Mouse (Mus musculus): ENCODE results near the gene Kif23. TPM values are rescaled to one million over a fixed set of nuclear protein-coding genes. Genes with fewer than 3 reads are reported as not detected.

The Kif23 gene
- polyA plus RNA-seq, 1 experiment from 2014 or later: 36.6 TPM

- H3K4me3 ChIP-seq (replicated peaks; ENCODE audit: low read length): no peak overlapping the region
- no peak for ATAC-seq
- H3K27me3 ChIP-seq (replicated peaks; ENCODE audit: control insufficient read depth, insufficient read depth, low read length): no peaks in the 10 kb centered on the region
- no peaks in the 10 kb centered on the region for H3K36me3 ChIP-seq (ENCODE audit: control insufficient read depth, insufficient read depth)
- no peak overlapping the region for H3K9ac ChIP-seq (replicated peaks; ENCODE audit: low read depth, low read length)
- H3K27ac ChIP-seq (ENCODE audit: low read length): no peak overlapping the region
- H3K9me3 ChIP-seq (ENCODE audit: control insufficient read depth, low read length): no peaks in the 10 kb centered on the region
- WGBS: 51% methylated on average over 9 of the region's 9 CpGs
- H3K4me1 ChIP-seq (replicated peaks; ENCODE audit: control insufficient read depth, insufficient read depth, low read length): no peaks in the 10 kb centered on the region
- H3K4me2 ChIP-seq (ENCODE audit: low read length): no peak overlapping the region
Measured at GRCm38 (mm10) chr9:61972031-61972430, 25.5 kb upstream of the Kif23 start.

DNA sequence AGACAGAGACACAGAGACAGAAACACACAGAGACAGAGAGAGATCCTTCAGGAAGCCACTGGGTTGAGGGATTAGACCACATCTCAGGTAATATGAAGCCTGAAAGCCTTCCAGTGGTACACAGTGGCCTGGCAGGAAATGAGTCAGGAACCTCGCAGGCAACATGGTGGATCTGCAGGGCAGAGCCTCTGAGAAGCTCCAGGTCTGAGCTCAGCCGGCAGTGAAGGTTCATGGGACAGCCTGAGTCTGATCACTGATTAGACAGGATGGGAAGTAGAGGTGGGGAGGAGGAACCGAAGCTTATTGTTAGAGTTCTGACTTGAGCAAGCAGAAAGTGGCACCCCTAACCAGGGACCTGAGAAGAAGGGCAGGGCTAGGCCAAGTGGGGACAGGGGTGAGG lies 24.5 kb upstream of the Kif23 start:
- WGBS: 78% methylated on average over 3 of the region's 3 CpGs
- Histone ChIP-seq H3K27ac (ENCODE audit: low read length) (no peak overlapping the region), H3K4me3 (replicated peaks; ENCODE audit: low read length) (no peak overlapping the region), H3K4me1 (replicated peaks; ENCODE audit: control insufficient read depth, insufficient read depth, low read length) (no peaks in the 10 kb centered on the region), H3K9me3 (ENCODE audit: control insufficient read depth, low read length) (no peaks in the 10 kb centered on the region), H3K36me3 (ENCODE audit: control insufficient read depth, insufficient read depth) (no peaks in the 10 kb centered on the region), H3K9ac (replicated peaks; ENCODE audit: low read depth, low read length) (no peak overlapping the region), H3K4me2 (ENCODE audit: low read length) (no peak overlapping the region), H3K27me3 (replicated peaks; ENCODE audit: control insufficient read depth, insufficient read depth, low read length) (no peaks in the 10 kb centered on the region)
- no peak for ATAC-seq

DNA sequence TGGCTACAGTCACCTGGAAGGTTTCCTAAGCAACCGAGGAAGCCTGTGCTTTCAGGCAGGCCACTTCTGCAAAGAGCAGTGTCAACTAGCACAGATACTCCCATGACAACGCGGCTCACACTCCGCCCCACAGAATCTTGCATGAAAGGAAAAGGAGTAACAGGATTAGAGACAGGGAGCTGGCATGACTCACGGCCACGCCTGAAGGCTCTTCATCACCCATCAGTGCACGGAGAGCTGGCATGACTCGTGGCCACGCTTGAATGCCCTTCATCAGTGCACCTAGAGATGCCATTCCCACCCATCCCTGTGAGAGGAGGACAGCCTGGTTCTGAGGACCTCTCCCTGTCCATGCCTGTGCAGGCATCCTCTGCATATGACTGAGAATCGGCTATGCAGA lies 20.8 kb upstream of the Kif23 start:
- H3K9ac ChIP-seq (replicated peaks; ENCODE audit: low read depth, low read length): no peak overlapping the region
- H3K27me3 ChIP-seq (replicated peaks; ENCODE audit: control insufficient read depth, insufficient read depth, low read length): no peaks in the 10 kb centered on the region
- H3K4me2 ChIP-seq (ENCODE audit: low read length): no peak overlapping the region
- no peak for ATAC-seq
- WGBS: 72% methylated on average over 10 of the region's 10 CpGs
- no peak overlapping the region for H3K4me3 ChIP-seq (replicated peaks; ENCODE audit: low read length)
- no peaks in the 10 kb centered on the region for H3K9me3 ChIP-seq (ENCODE audit: control insufficient read depth, low read length)
- H3K36me3 ChIP-seq (ENCODE audit: control insufficient read depth, insufficient read depth): no peaks in the 10 kb centered on the region
- no peaks in the 10 kb centered on the region for H3K4me1 ChIP-seq (replicated peaks; ENCODE audit: control insufficient read depth, insufficient read depth, low read length)
- no peak overlapping the region for H3K27ac ChIP-seq (ENCODE audit: low read length)

DNA sequence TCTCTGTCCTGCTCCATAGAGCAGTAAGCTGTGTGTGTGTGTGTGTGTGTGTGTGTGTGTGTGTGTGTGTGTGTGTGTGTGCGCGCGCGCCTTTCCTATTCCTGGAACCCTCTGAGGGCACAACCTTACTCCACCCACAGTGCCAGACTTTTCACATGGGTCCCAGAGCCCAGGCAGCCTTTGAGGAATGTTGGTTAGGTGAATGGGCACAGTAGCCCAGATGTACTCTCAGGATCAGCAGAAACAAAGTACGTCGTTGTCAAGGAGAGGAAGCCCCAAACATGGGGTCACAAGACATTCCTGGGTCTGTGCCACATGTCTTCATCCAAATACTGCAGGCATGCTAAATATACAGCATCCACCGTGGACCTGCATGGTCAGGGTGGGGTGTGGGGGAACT lies 19.4 kb upstream of the Kif23 start:
- Histone ChIP-seq H3K9ac (replicated peaks; ENCODE audit: low read depth, low read length) (no peak overlapping the region), H3K27me3 (replicated peaks; ENCODE audit: control insufficient read depth, insufficient read depth, low read length) (no peaks in the 10 kb centered on the region), H3K4me3 (replicated peaks; ENCODE audit: low read length) (no peak overlapping the region), H3K36me3 (ENCODE audit: control insufficient read depth, insufficient read depth) (no peaks in the 10 kb centered on the region), H3K27ac (ENCODE audit: low read length) (no peak overlapping the region), H3K9me3 (ENCODE audit: control insufficient read depth, low read length) (no peaks in the 10 kb centered on the region), H3K4me1 (replicated peaks; ENCODE audit: control insufficient read depth, insufficient read depth, low read length) (no peaks in the 10 kb centered on the region), H3K4me2 (ENCODE audit: low read length) (no peak overlapping the region)
- 85% methylated on average over 7 of the region's 7 CpGs for WGBS
- no peak for ATAC-seq

DNA sequence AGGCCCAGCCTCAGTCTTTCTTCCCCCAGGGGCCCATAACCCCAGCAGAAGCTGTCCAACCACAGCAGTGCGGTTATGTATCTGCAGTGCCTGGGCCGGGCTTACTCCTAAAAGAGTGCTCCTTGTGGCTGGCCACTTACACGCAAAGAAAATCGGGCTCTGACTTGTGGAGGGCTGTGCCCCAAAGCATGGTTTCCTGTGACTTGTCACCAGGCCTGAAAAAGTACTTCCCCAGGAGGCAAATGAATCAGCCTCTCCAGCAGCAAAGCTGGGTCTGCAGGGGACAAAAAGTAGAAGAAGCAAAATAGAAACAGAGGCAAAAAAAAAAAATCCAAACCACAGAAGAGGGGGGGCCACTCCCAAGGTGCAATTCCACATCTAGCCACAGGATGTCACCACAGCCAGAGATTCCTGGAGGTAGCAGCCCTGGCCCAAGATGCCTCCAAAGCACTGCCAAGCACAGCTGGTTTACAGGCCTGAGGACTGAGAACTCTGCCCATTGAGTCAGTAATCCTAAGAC lies 18.9 kb upstream of the Kif23 start:
- H3K27me3 ChIP-seq (replicated peaks; ENCODE audit: control insufficient read depth, insufficient read depth, low read length): no peaks in the 10 kb centered on the region
- H3K4me2 ChIP-seq (ENCODE audit: low read length): no peak overlapping the region
- WGBS: 44% methylated on average over 4 of the region's 4 CpGs
- H3K4me3 ChIP-seq (replicated peaks; ENCODE audit: low read length): no peak overlapping the region
- H3K9ac ChIP-seq (replicated peaks; ENCODE audit: low read depth, low read length): no peak overlapping the region
- H3K9me3 ChIP-seq (ENCODE audit: control insufficient read depth, low read length): no peaks in the 10 kb centered on the region
- H3K36me3 ChIP-seq (ENCODE audit: control insufficient read depth, insufficient read depth): no peaks in the 10 kb centered on the region
- H3K27ac ChIP-seq (ENCODE audit: low read length): no peak overlapping the region
- ATAC-seq: peak; percentile 49; the same call in 1 of the 2 replicates
- no peaks in the 10 kb centered on the region for H3K4me1 ChIP-seq (replicated peaks; ENCODE audit: control insufficient read depth, insufficient read depth, low read length)

DNA sequence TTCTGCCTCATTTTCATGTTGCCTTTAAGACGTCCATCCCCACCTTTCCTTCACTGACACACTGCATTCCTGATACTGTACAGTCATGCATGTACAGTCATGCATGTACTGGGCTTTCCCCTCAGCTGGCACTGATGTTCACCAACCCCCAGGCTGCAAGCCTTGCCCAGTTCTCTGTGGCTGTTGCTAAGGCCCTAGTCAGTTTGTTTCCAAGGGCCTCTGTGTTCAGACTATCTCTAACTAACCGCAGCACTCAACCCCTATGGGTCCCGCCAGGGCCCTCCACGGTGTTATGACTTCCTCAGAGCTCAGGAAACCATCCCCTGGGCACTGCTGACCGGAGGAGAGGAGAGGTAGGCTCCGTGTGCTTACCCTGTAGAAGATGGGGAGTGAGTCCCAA lies 16.8 kb upstream of the Kif23 start:
- no peak for ATAC-seq
- WGBS: 84% methylated on average over 6 of the region's 6 CpGs
- H3K36me3 ChIP-seq (ENCODE audit: control insufficient read depth, insufficient read depth): no peaks in the 10 kb centered on the region

GRCm38 (mm10) chr9:61961181-61961580 lies 14.6 kb upstream of the Kif23 start:
- no peaks in the 10 kb centered on the region for H3K9me3 ChIP-seq (ENCODE audit: control insufficient read depth, low read length)
- no peak overlapping the region for H3K27ac ChIP-seq (ENCODE audit: low read length)
- H3K4me3 ChIP-seq (replicated peaks; ENCODE audit: low read length): no peak overlapping the region
- H3K9ac ChIP-seq (replicated peaks; ENCODE audit: low read depth, low read length): no peak overlapping the region
- WGBS: 90% methylated on average over 4 of the region's 4 CpGs
- no peaks in the 10 kb centered on the region for H3K36me3 ChIP-seq (ENCODE audit: control insufficient read depth, insufficient read depth)
- no peak for ATAC-seq
- H3K4me2 ChIP-seq (ENCODE audit: low read length): no peak overlapping the region
- H3K27me3 ChIP-seq (replicated peaks; ENCODE audit: control insufficient read depth, insufficient read depth, low read length): no peaks in the 10 kb centered on the region
- no peaks in the 10 kb centered on the region for H3K4me1 ChIP-seq (replicated peaks; ENCODE audit: control insufficient read depth, insufficient read depth, low read length)

More for the DNA sequence above, 16.8 kb upstream of the Kif23 start:
- Histone ChIP-seq H3K9ac (replicated peaks; ENCODE audit: low read depth, low read length) (no peak overlapping the region), H3K27me3 (replicated peaks; ENCODE audit: control insufficient read depth, insufficient read depth, low read length) (no peaks in the 10 kb centered on the region), H3K27ac (ENCODE audit: low read length) (no peak overlapping the region), H3K4me3 (replicated peaks; ENCODE audit: low read length) (no peak overlapping the region), H3K9me3 (ENCODE audit: control insufficient read depth, low read length) (no peaks in the 10 kb centered on the region), H3K4me1 (replicated peaks; ENCODE audit: control insufficient read depth, insufficient read depth, low read length) (no peaks in the 10 kb centered on the region), H3K4me2 (ENCODE audit: low read length) (no peak overlapping the region)

- Histone ChIP-seq H3K36me3 (ENCODE audit: control insufficient read depth, insufficient read depth) (no peaks in the 10 kb centered on the region), H3K4me1 (replicated peaks; ENCODE audit: control insufficient read depth, insufficient read depth, low read length) (no peaks in the 10 kb centered on the region), H3K9me3 (ENCODE audit: control insufficient read depth, low read length) (no peaks in the 10 kb centered on the region), H3K4me3 (replicated peaks; ENCODE audit: low read length) (no peak overlapping the region), H3K27me3 (replicated peaks; ENCODE audit: control insufficient read depth, insufficient read depth, low read length) (no peaks in the 10 kb centered on the region), H3K4me2 (ENCODE audit: low read length) (no peak overlapping the region), H3K9ac (replicated peaks; ENCODE audit: low read depth, low read length) (no peak overlapping the region), H3K27ac (ENCODE audit: low read length) (no peak overlapping the region)
- WGBS: 85% methylated on average over 5 of the region's 5 CpGs
- no peak for ATAC-seq
Measured at GRCm38 (mm10) chr9:61960753-61961152, 14.2 kb upstream of the Kif23 start.

DNA sequence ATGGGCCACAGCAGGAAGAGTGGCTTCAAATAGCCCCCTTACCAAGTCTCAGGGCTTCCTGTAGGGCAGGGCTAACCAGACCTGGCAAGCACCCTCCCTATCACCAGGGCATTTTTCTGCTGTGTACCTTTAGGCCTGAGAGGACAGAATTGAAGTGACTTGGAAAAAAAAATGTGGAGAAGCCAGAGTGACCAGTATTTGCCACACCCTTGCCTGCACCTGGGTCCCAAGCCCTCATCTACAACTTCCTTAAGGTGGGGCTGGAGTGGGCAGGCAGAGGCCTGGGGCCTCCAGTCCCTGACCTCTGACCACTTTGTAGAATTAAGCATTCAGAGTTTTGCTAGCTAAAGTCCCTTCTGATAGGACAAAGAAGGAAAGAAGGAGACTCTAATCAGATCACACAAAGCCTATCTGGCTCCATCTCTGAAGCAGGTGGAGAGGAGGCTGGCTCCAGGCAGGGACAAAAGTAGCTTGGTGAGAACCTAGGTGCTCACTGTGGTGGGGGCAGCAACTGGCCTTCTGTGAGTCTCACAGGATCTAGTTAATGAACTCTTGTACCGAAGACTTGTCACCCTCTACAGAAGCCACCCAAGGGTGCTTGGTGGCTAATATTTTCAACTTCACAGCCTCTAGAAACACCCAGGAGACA lies 13.5 kb upstream of the Kif23 start:
- H3K9ac ChIP-seq (replicated peaks; ENCODE audit: low read depth, low read length): no peak overlapping the region
- no peaks in the 10 kb centered on the region for H3K27me3 ChIP-seq (replicated peaks; ENCODE audit: control insufficient read depth, insufficient read depth, low read length)
- H3K36me3 ChIP-seq (ENCODE audit: control insufficient read depth, insufficient read depth): no peaks in the 10 kb centered on the region
- ATAC-seq: no peak
- WGBS: 78% methylated on average over 1 of the region's 1 CpGs
- H3K4me3 ChIP-seq (replicated peaks; ENCODE audit: low read length): no peak overlapping the region
- H3K9me3 ChIP-seq (ENCODE audit: control insufficient read depth, low read length): no peaks in the 10 kb centered on the region
- H3K4me1 ChIP-seq (replicated peaks; ENCODE audit: control insufficient read depth, insufficient read depth, low read length): no peaks in the 10 kb centered on the region
- H3K4me2 ChIP-seq (ENCODE audit: low read length): no peak overlapping the region
- H3K27ac ChIP-seq (ENCODE audit: low read length): no peak overlapping the region

DNA sequence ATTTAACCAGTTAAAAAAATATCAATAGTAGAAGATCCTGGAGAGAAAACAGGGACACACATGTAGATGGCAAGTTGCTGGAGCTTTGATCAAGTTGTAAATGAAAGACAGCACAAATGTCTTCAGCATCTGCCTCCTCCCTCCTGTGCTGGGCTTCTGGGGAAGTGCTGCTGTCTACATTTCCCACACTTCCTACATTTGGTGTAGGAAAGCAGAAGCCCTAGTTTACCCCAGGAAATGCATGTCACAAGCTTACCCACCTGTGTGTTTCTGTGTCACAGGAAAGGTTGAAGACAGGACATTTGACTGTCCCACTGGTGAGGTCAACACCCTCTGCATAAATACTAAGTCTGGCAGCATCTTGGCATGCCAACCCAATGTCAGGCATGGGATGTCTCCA lies 8.1 kb upstream of the Kif23 start:
- no peak for ATAC-seq
- no peaks in the 10 kb centered on the region for H3K27me3 ChIP-seq (replicated peaks; ENCODE audit: control insufficient read depth, insufficient read depth, low read length)
- no peaks in the 10 kb centered on the region for H3K9me3 ChIP-seq (ENCODE audit: control insufficient read depth, low read length)
- no peaks in the 10 kb centered on the region for H3K36me3 ChIP-seq (ENCODE audit: control insufficient read depth, insufficient read depth)
- no peak overlapping the region for H3K27ac ChIP-seq (ENCODE audit: low read length)
- no peak overlapping the region for H3K4me3 ChIP-seq (replicated peaks; ENCODE audit: low read length)
- no peaks in the 10 kb centered on the region for H3K4me1 ChIP-seq (replicated peaks; ENCODE audit: control insufficient read depth, insufficient read depth, low read length)
- no peak overlapping the region for H3K9ac ChIP-seq (replicated peaks; ENCODE audit: low read depth, low read length)
- no peak overlapping the region for H3K4me2 ChIP-seq (ENCODE audit: low read length)
